Mouse (Mus musculus) small intestine, adult 2 months (tissue): ENCODE measurements around the gene Abcc4. TPM values are rescaled to one million over a fixed set of nuclear protein-coding genes. Genes with fewer than 3 reads are reported as not detected.

ENCODE experiments used
- H3K27ac ChIP-seq: fragments of 200-500 bp; 2 replicates; pipeline ENCODE4 v1.5.1; 2012; ENCODE audit warnings: low read depth, low read length, control low read depth, inconsistent platforms; ENCODE audit not compliant: insufficient read depth
- H3K27me3 ChIP-seq: fragments of 200-500 bp; 2 replicates; pipeline ENCODE4 v1.6.1; 2012; ENCODE audit warnings: mild to moderate bottlenecking, moderate library complexity, low read length, inconsistent platforms; ENCODE audit not compliant: control insufficient read depth, insufficient read depth
- H3K36me3 ChIP-seq: fragments of 200-500 bp; 2 replicates; pipeline ENCODE4 v1.6.1; 2012; ENCODE audit warnings: mild to moderate bottlenecking, low read length, control low read depth, inconsistent platforms; ENCODE audit not compliant: control insufficient read depth, insufficient read depth
- H3K4me1 ChIP-seq: fragments of 200-500 bp; 2 replicates; pipeline ENCODE4 v1.6.1; 2012; ENCODE audit warnings: low read length, inconsistent platforms, mixed read lengths; ENCODE audit not compliant: control insufficient read depth, insufficient read depth, insufficient read length
- H3K4me3 ChIP-seq: fragments of 200-500 bp; 2 replicates; pipeline ENCODE4 v1.5.1; 2012; ENCODE audit warnings: low read depth, mild to moderate bottlenecking, control low read depth, inconsistent platforms, low read length, moderate library complexity
- CTCF ChIP-seq: fragments of 200-500 bp; IDR thresholded peaks from 2 replicates; pipeline ENCODE4 v1.5.1; 2012; ENCODE audit warnings: low read depth, mild to moderate bottlenecking, control low read depth, inconsistent platforms, low read length, moderate library complexity, mixed read lengths; ENCODE audit not compliant: insufficient replicate concordance, insufficient read length; ENCODE audit errors: extremely low read depth
- POLR2A ChIP-seq: fragments of 200-500 bp; IDR thresholded peaks from 2 replicates; pipeline ENCODE4 v1.6.1; 2012; ENCODE audit warnings: low read depth, mild to moderate bottlenecking, control low read depth, inconsistent platforms, low read length, moderate library complexity
- WGBS: fragments of 180-500 bp; shearing (Covaris S2); methylation state at CpG from one replicate; pipeline ENCODE4 v1.1.7; 2018; 5-methylcytosine and 5-hydroxymethylcytosine counted together
- polyA plus RNA-seq: library from polyadenylated mRNA; depleted of rRNA; stranded (reverse); fragments of >200 nt; gene quantifications from 2 replicates; pipeline ENCODE4 v1.2.3, GENCODE M21; 2012

Gene Abcc4
- polyA plus RNA-seq, 1 experiment = 1.3 TPM

GRCm38 (mm10) chr14:118600746-118601145 lies 105.3 kb downstream of the Abcc4 start:
- Histone ChIP-seq H3K27ac (no peak overlapping the region), H3K36me3 (no peaks in the 10 kb centered on the region), H3K4me3 (no peak overlapping the region), H3K27me3 (no peaks in the 10 kb centered on the region), H3K4me1 (peaks cover 2% of the 10 kb centered on the region; the same call in 1 of the 2 replicates)
- WGBS = 86% methylated on average over 6 of the region's 6 CpGs
- TF ChIP-seq CTCF (no peak), POLR2A (no peak)

DNA sequence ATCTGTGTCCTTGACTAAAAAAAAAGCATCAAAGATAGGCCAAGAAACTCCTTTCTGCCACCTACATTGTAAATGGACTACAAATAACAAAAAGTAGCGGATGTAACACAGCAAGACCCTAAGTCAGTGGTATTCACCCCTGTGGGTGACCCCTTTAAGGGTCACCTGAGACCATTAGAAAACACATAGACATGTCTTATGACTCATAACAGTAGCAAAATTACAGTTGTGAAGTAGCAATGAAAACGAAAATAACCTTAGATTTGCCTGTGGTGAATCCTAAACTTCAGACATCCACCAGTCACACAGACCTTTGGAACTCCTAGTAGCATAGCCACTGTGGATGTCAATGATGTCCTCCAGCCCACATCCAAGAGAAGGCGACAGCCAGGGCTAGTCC lies 107.3 kb downstream of the Abcc4 start:
- H3K4me1 ChIP-seq = peaks cover 2% of the 10 kb centered on the region; the same call in 1 of the 2 replicates
- no peak for TF ChIP-seq CTCF
- 93% methylated on average over 3 of the region's 3 CpGs for WGBS
- H3K27me3 ChIP-seq = no peaks in the 10 kb centered on the region
- H3K36me3 ChIP-seq = no peaks in the 10 kb centered on the region
- H3K27ac ChIP-seq = no peak overlapping the region
- no peak overlapping the region for H3K4me3 ChIP-seq

GRCm38 (mm10) chr14:118594463-118594862 lies 111.6 kb downstream of the Abcc4 start:
- H3K27me3 ChIP-seq = no peaks in the 10 kb centered on the region
- 80% methylated on average over 13 of the region's 13 CpGs for WGBS
- H3K27ac ChIP-seq = no peak overlapping the region
- no peak overlapping the region for H3K4me3 ChIP-seq
- TF ChIP-seq CTCF (no peak), POLR2A (no peak)
- H3K36me3 ChIP-seq = no peaks in the 10 kb centered on the region
- peaks cover 2% of the 10 kb centered on the region; the same call in 1 of the 2 replicates for H3K4me1 ChIP-seq

DNA sequence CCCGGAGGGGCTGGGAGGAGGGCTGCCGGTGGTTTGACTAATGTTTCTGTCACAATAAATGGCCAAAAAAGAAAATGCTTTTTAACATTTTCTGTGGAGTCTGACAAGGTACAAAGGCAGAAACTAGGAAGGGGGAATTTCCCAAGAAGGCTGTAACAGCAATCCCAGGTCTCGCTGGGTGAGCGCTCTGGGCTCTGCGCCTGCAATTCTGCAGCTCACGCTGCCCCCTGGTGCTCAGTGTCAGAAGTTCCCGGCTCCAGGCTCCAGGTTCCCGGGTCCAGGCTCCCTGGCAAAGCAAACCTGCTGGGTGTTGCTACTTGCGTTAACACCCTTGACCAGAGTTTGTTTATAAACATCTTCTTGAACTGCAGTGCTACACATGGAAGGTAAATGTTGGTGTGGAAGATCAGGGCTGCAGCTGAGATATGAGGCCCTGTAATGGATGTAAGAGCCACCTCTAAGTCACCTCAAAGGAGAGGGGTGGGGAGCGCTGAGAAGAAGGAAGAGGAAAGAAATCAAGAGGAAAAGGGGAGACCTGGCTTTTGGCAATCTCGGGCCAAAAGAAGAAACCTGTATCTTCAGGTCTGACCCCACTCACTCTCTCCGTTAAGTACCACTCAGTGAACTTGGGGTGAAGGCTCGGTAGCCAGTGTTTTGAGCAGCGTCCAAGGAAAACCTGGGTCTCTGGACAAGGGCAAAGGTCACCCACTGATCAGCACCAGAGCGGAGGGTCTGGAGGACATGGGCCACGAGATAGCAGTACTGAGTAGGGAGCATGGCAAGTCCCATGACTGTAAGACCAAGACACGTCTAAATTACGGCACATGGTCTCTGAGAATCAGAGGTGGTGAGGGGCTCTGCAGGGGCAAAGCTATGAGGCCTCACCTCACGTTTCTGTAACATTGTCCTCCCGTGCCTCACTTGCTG lies 114.3 kb downstream of the Abcc4 start:
- H3K27ac ChIP-seq = no peak overlapping the region
- H3K4me1 ChIP-seq = peaks cover 2% of the 10 kb centered on the region; the same call in 1 of the 2 replicates
- no peak overlapping the region for H3K4me3 ChIP-seq
- H3K36me3 ChIP-seq = no peaks in the 10 kb centered on the region
- H3K27me3 ChIP-seq = no peaks in the 10 kb centered on the region
- 52% methylated on average over 20 of the region's 20 CpGs for WGBS
- TF ChIP-seq CTCF = peak; percentile 81; the same call in 1 of the 2 replicates
- no peak for TF ChIP-seq POLR2A

- 22% methylated on average over 8 of the region's 8 CpGs for WGBS
- Histone ChIP-seq H3K27me3 (no peaks in the 10 kb centered on the region), H3K27ac (no peak overlapping the region), H3K36me3 (no peaks in the 10 kb centered on the region), H3K4me1 (no peaks in the 10 kb centered on the region), H3K4me3 (no peak overlapping the region)
- TF ChIP-seq CTCF (no peak), POLR2A (no peak)
Observed at GRCm38 (mm10) chr14:118582333-118582941, 123.6 kb downstream of the Abcc4 start.

DNA sequence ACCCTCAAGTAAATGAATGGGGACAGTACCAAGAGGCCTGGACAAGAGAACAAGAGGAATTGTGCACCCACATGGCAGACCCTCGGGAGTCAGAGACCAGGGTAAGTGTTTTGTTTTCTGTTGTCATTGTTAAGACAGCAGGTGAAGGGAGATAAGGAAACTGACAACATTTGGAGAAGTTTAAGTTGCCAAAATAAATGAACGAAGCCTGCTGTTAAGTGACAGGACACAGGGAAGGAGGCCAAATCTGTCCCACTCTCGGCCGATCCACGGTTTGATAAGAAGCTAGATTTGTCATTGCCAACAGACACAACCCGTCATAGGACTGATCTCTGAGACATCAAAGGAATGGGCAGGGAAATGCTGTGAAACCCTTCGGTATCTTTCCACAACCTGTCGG lies 124.3 kb downstream of the Abcc4 start:
- TF ChIP-seq CTCF (no peak), POLR2A (no peak)
- no peaks in the 10 kb centered on the region for H3K4me1 ChIP-seq
- H3K27me3 ChIP-seq = no peaks in the 10 kb centered on the region
- H3K4me3 ChIP-seq = no peak overlapping the region
- no peak overlapping the region for H3K27ac ChIP-seq
- 25% methylated on average over 8 of the region's 8 CpGs for WGBS
- no peaks in the 10 kb centered on the region for H3K36me3 ChIP-seq
